Mouse (Mus musculus): Measurements from ENCODE around the gene Bag2.

- TF ChIP-seq CTCF (conservative IDR thresholded peaks at IDR 0.05; ENCODE audit: insufficient read depth, insufficient read length, low read depth, low read length): no peak
- no peak for TF ChIP-seq POLR2A (IDR thresholded peaks at IDR 0.05; ENCODE audit: low read depth, low read length)
Measured at GRCm38 (mm10) chr1:33776175-33776611, 18.6 kb upstream of the Bag2 start.
